Mouse (Mus musculus): ENCODE measurements around the gene Mrpl54. TPM values are rescaled to one million over a fixed set of nuclear protein-coding genes. Genes with fewer than 3 reads are reported as not detected.
A peak's percentile ranks its signal among the peaks of the same experiment; 100 is the strongest.

The Mrpl54 gene
- polyA plus RNA-seq (2012; rRNA removed) = 130 TPM in 2 replicates

DNA sequence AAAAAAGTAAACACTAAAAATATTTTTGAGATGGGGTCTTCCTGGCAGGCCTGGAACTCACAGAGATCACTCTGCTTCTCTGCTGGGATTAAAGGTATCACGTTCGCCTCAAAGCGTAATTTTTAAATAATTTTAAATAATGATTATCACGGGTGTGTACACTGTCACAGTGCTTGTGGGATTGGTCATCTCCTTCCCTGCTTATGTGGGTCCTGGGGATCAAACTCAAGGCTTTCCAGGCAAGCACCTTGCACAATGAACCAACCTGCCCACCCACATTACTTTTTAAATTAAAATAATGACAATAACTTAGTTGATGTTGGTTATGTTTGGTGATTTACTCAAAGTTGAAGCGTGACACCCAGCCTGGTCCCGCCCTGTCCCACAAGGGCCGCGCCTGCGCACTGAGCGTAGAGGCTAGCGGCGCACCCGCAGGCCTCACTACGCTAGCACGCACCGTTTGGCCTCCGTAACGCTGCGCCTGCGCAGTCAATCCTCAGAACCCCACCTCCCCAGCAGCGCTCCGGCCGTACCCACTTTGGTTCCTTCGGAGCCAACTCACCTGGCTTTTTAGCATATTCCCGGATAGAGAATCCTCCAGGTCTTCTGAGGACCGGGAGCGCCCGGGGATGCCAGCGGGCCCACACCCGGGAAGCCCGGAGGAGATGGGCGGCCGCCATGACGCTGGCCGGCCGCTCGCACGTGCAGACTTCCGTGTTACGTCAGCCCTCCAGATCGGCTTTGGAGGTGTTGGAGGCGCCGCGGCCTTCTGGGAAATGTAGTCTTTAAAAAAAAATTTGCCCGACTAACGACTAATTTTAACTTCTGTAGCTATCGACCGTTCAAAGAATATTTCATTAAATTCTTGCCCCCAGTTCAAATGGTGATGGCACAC lies at the start of gene Mrpl54, which contains the start of gene Apba3:
Gene Mrpl54 (minus strand): TSS at position 724 of the 895 bp plus-strand sequence.
Gene Apba3 (plus strand): TSS at position 750 of the 895 bp plus-strand sequence.
- WGBS = 1% methylated on average over 48 of the region's 48 CpGs

GRCm38 (mm10) chr10:81315587-81315986 lies 48.9 kb upstream of the Mrpl54 start:
- DNase-seq = no peak
- H3K4me3 ChIP-seq (ENCODE audit: insufficient read depth, low read depth, low read length) = no peak overlapping the region
- WGBS = 90% methylated on average over 16 of the region's 16 CpGs
- H3K27ac ChIP-seq (ENCODE audit: insufficient read depth, low read depth, low read length) = no peak overlapping the region
- no peaks in the 10 kb centered on the region for H3K36me3 ChIP-seq (ENCODE audit: control insufficient read depth, insufficient read depth, low read length)
- TF ChIP-seq CTCF (conservative IDR thresholded peaks at IDR 0.05; ENCODE audit: insufficient read depth, insufficient read length, low read depth, low read length) (no peak), POLR2A (IDR thresholded peaks at IDR 0.05; ENCODE audit: low read depth, low read length) (no peak)
- H3K27me3 ChIP-seq (replicated peaks; ENCODE audit: control insufficient read depth, insufficient read depth, low read length) = no peaks in the 10 kb centered on the region
- peaks cover 5% of the 10 kb centered on the region; the same call in 1 of the 2 replicates for H3K4me1 ChIP-seq (ENCODE audit: control insufficient read depth, insufficient read depth, low read length)

More for the DNA sequence above, at the start of gene Mrpl54, which contains the start of gene Apba3:
- peaks cover 2% of the 10 kb centered on the region; the same call in 1 of the 2 replicates for H3K36me3 ChIP-seq (ENCODE audit: control insufficient read depth, insufficient read depth, low read length)
- TF ChIP-seq POLR2A (IDR thresholded peaks at IDR 0.05; ENCODE audit: low read depth, low read length) (no peak), CTCF (conservative IDR thresholded peaks at IDR 0.05; ENCODE audit: insufficient read depth, insufficient read length, low read depth, low read length) (no peak)
- peak; percentile 97 for DNase-seq
- no peaks in the 10 kb centered on the region; the same call in 1 of the 2 replicates for H3K4me1 ChIP-seq (ENCODE audit: control insufficient read depth, insufficient read depth, low read length)
- H3K4me3 ChIP-seq (ENCODE audit: insufficient read depth, low read depth, low read length) = peak within 1 kb of the TSS; percentile 62
- H3K27ac ChIP-seq (ENCODE audit: insufficient read depth, low read depth, low read length) = peak within 1 kb of the TSS; percentile 87
- no peaks in the 10 kb centered on the region for H3K27me3 ChIP-seq (replicated peaks; ENCODE audit: control insufficient read depth, insufficient read depth, low read length)

DNA sequence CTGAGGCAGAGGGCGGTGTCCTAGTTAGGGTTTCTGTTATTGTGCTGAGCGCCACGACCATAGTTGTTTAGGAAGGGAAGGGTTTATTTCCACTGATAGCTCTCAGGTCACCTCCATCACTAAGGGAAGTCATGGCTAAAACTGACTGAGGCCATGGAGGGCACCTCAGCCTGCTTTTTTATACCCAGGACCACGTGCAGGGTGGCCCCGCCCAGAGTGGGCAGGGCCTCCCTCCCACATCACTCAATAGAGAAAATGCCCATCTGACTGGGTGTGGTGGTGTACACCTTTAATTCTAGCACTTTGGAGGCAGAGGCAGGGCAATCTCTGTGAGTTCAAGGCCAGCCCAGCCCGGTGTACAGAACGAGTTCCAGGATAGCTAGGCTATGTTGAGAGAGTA lies 47.5 kb upstream of the Mrpl54 start:
- no peak for DNase-seq
- no peak for TF ChIP-seq CTCF (conservative IDR thresholded peaks at IDR 0.05; ENCODE audit: insufficient read depth, insufficient read length, low read depth, low read length)
- no peak for TF ChIP-seq POLR2A (IDR thresholded peaks at IDR 0.05; ENCODE audit: low read depth, low read length)
- Histone ChIP-seq H3K4me3 (ENCODE audit: insufficient read depth, low read depth, low read length) (no peak overlapping the region), H3K27ac (ENCODE audit: insufficient read depth, low read depth, low read length) (no peak overlapping the region), H3K4me1 (ENCODE audit: control insufficient read depth, insufficient read depth, low read length) (no peaks in the 10 kb centered on the region; the same call in 1 of the 2 replicates), H3K36me3 (ENCODE audit: control insufficient read depth, insufficient read depth, low read length) (no peaks in the 10 kb centered on the region; the same call in 1 of the 2 replicates), H3K27me3 (replicated peaks; ENCODE audit: control insufficient read depth, insufficient read depth, low read length) (no peaks in the 10 kb centered on the region)
- WGBS = 80% methylated on average over 7 of the region's 7 CpGs

DNA sequence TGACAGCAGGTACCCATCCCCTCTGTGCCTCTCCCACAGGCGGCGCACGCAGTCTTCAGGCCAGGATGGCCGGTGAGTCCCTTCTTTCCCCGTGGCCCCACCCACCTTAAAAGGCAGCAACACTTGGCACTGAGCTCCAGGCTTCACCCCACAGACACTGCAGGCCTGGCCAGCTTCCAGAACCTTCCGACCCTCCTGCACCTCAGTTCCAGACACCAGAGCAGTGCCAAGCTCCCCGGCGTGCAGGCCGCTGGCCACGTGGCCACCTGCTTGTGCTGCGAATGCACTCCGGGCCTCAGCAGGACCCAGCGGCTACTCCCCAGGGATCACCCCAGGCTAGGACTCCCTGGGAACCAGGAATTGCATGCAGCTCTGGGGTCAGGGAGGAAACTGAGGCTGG lies 46.8 kb upstream of the Mrpl54 start:
- no peaks in the 10 kb centered on the region for H3K27me3 ChIP-seq (replicated peaks; ENCODE audit: control insufficient read depth, insufficient read depth, low read length)
- TF ChIP-seq POLR2A (IDR thresholded peaks at IDR 0.05; ENCODE audit: low read depth, low read length) = no peak
- no peak for TF ChIP-seq CTCF (conservative IDR thresholded peaks at IDR 0.05; ENCODE audit: insufficient read depth, insufficient read length, low read depth, low read length)
- H3K4me1 ChIP-seq (ENCODE audit: control insufficient read depth, insufficient read depth, low read length) = no peaks in the 10 kb centered on the region
- no peak overlapping the region for H3K27ac ChIP-seq (ENCODE audit: insufficient read depth, low read depth, low read length)
- no peaks in the 10 kb centered on the region; the same call in 1 of the 2 replicates for H3K36me3 ChIP-seq (ENCODE audit: control insufficient read depth, insufficient read depth, low read length)
- 89% methylated on average over 13 of the region's 13 CpGs for WGBS
- no peak for DNase-seq
- H3K4me3 ChIP-seq (ENCODE audit: insufficient read depth, low read depth, low read length) = no peak overlapping the region

- peaks cover under 1% of the 10 kb centered on the region; the same call in 1 of the 2 replicates for H3K4me1 ChIP-seq (ENCODE audit: control insufficient read depth, insufficient read depth, low read length)
- no peak overlapping the region for H3K4me3 ChIP-seq (ENCODE audit: insufficient read depth, low read depth, low read length)
- DNase-seq = no peak
- H3K27me3 ChIP-seq (replicated peaks; ENCODE audit: control insufficient read depth, insufficient read depth, low read length) = no peaks in the 10 kb centered on the region
- H3K36me3 ChIP-seq (ENCODE audit: control insufficient read depth, insufficient read depth, low read length) = no peaks in the 10 kb centered on the region; the same call in 1 of the 2 replicates
- H3K27ac ChIP-seq (ENCODE audit: insufficient read depth, low read depth, low read length) = no peak overlapping the region
- 80% methylated on average over 5 of the region's 5 CpGs for WGBS
- no peak for TF ChIP-seq POLR2A (IDR thresholded peaks at IDR 0.05; ENCODE audit: low read depth, low read length)
- TF ChIP-seq CTCF (conservative IDR thresholded peaks at IDR 0.05; ENCODE audit: insufficient read depth, insufficient read length, low read depth, low read length) = no peak
These were observed 42.8 kb upstream of the Mrpl54 start for GRCm38 (mm10) chr10:81309571-81309970.

DNA sequence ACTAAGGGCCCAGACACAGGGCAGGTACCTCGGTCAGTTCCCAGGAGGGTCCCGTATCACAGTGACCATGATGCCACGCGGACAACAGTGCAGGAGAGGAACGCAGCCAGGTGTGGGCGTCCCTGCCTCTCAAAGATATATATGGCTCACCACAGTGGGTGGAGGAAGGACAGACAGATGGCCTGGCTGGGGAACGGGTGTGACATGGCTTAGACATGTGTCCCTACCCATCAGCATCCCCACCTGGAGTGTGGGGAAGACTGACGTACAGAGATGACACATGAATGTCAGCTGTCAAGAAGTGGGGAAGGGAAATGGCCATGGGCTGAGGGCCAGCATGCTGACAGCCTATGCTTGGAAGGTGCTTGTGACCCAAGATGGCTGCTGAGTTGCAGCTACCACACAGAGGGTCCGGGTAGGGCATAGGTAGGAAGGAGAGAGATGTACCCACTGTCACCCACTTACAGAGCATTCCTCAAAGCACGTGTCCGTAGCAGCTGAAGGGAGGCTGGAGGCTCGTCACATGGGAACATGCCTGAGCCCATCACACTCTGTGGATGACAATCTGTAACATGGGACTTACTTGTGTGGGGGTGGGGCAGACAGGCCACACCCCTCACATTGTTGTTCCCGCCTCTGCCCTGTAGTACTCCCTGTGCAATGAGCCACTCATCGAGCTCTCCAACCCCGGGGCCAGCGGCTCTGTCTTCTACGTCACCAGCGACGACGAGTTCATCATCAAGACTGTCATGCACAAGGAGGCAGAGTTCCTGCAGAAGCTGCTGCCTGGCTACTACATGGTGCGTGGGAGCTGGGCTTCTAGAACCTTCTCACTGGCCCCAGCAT lies 40.3 kb upstream of the Mrpl54 start:
- H3K36me3 ChIP-seq (ENCODE audit: control insufficient read depth, insufficient read depth, low read length) = no peaks in the 10 kb centered on the region; the same call in 1 of the 2 replicates
- H3K4me3 ChIP-seq (ENCODE audit: insufficient read depth, low read depth, low read length) = no peak overlapping the region
- H3K27ac ChIP-seq (ENCODE audit: insufficient read depth, low read depth, low read length) = no peak overlapping the region
- DNase-seq = no peak
- WGBS = 89% methylated on average over 21 of the region's 21 CpGs
- no peak for TF ChIP-seq CTCF (conservative IDR thresholded peaks at IDR 0.05; ENCODE audit: insufficient read depth, insufficient read length, low read depth, low read length)
- no peak for TF ChIP-seq POLR2A (IDR thresholded peaks at IDR 0.05; ENCODE audit: low read depth, low read length)
- H3K4me1 ChIP-seq (ENCODE audit: control insufficient read depth, insufficient read depth, low read length) = peaks cover 20% of the 10 kb centered on the region
- H3K27me3 ChIP-seq (replicated peaks; ENCODE audit: control insufficient read depth, insufficient read depth, low read length) = no peaks in the 10 kb centered on the region

All from kidney, adult 2 months (tissue).